Mouse (Mus musculus): ENCODE measurements around the gene Ube2l6. TPM values are rescaled to one million over a fixed set of nuclear protein-coding genes. Genes with fewer than 3 reads are reported as not detected.

Gene Ube2l6
- polyA plus RNA-seq, 1 experiment from 2014 or later: 67.7 TPM

DNA sequence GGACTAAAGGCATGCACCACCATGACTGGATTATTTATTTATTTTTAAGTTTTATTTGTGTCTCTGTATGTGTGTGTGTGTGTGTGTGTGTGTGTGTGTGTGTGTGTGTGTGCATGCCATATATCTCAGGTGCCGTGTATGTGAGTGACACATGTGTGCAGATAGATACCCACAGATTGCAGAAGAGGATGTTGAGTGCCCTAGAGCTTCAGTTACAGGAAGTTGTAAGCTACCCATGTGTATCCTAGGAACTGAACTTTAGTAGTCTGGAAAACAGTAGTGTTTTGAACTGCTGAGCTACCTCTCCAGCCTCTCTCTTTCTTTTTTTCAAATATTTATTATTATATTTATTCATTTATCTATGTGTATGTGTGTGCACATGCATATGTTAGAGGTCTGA, 15.3 kb upstream of the Ube2l6 start:
- H3K27me3 ChIP-seq (ENCODE audit: control insufficient read depth, insufficient read depth, low read length): no peaks in the 10 kb centered on the region
- H3K4me3 ChIP-seq (replicated peaks; ENCODE audit: low read length): no peak overlapping the region
- H3K9me3 ChIP-seq (replicated peaks; ENCODE audit: control insufficient read depth, low read length): no peaks in the 10 kb centered on the region
- no peak for ATAC-seq (ENCODE audit: insufficient read depth, low FRiP score)
- H3K9ac ChIP-seq (ENCODE audit: low read length): no peak overlapping the region
- H3K27ac ChIP-seq (ENCODE audit: low read length): peak overlapping the region; percentile 76
- peaks cover 4% of the 10 kb centered on the region; the same call in 1 of the 2 replicates for H3K4me1 ChIP-seq (ENCODE audit: control insufficient read depth, insufficient read depth, low read length)
- WGBS: 84% methylated on average over 1 of the region's 1 CpGs
- H3K36me3 ChIP-seq (ENCODE audit: control insufficient read depth, insufficient read depth, low read length): no peaks in the 10 kb centered on the region
- no peak overlapping the region for H3K4me2 ChIP-seq (ENCODE audit: low read depth, low read length)

DNA sequence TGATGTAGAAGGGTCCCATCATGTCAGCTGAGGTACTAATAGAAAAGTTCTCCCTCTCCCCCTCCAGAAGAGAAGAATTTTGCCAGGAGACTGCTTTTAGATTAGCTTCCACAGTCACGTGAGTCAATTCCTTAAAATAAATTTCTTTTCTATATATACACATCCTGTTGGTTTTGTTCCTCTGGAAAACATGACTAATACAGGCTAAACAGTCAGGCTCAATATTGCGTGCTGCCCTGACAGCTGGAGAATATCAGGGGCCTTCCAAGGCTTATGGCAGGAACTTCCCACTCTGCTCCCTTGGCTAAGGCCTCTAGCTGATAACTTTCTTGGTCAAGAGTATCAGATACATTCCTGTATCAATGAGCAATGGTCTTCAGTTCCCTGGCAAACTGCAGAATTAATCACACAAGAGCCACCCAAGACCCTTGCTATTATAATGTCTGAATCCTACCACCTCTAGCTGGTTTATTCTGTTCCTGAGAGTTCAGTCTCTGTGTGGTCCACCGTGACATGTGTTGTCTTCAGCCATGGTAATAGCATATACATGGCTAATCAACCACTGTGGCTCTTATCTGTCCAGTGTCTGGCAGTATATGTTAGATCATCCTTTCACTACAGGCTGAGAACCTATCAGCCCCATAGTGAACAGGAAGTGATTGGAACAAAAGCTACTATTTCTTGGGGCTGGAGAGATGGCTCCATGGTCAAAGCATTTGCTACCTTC, 14.6 kb upstream of the Ube2l6 start:
- H3K4me2 ChIP-seq (ENCODE audit: low read depth, low read length): no peak overlapping the region
- H3K4me1 ChIP-seq (ENCODE audit: control insufficient read depth, insufficient read depth, low read length): peaks cover 4% of the 10 kb centered on the region; the same call in 1 of the 2 replicates
- no peaks in the 10 kb centered on the region for H3K9me3 ChIP-seq (replicated peaks; ENCODE audit: control insufficient read depth, low read length)
- H3K4me3 ChIP-seq (replicated peaks; ENCODE audit: low read length): no peak overlapping the region
- no peaks in the 10 kb centered on the region for H3K36me3 ChIP-seq (ENCODE audit: control insufficient read depth, insufficient read depth, low read length)
- ATAC-seq (ENCODE audit: insufficient read depth, low FRiP score): peak; percentile 80
- WGBS: 48% methylated on average over 3 of the region's 3 CpGs
- no peaks in the 10 kb centered on the region for H3K27me3 ChIP-seq (ENCODE audit: control insufficient read depth, insufficient read depth, low read length)
- no peak overlapping the region for H3K9ac ChIP-seq (ENCODE audit: low read length)
- peak overlapping the region; percentile 76 for H3K27ac ChIP-seq (ENCODE audit: low read length)

DNA sequence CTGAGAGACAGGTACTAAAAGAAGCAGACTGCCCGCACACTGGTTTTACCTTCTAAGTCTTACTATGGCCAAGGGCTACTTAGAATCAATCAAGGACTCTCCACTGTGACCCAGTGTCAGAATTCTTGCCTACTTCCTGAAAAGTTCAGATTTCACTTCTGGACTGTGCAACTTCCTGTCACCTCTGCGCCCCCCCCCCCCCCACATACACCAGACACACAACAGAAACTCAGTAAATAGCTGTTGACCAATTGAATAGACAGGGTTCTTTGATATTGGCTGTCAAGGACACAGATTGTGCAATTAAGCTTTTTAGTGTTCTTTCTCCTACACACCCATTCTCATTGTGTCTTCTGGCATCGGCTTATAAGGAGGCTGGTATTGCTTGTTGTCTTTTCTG, 10.3 kb upstream of the Ube2l6 start:
- Histone ChIP-seq H3K36me3 (ENCODE audit: control insufficient read depth, insufficient read depth, low read length) (no peaks in the 10 kb centered on the region), H3K4me3 (replicated peaks; ENCODE audit: low read length) (no peak overlapping the region), H3K4me2 (ENCODE audit: low read depth, low read length) (no peak overlapping the region), H3K27me3 (ENCODE audit: control insufficient read depth, insufficient read depth, low read length) (no peaks in the 10 kb centered on the region), H3K9me3 (replicated peaks; ENCODE audit: control insufficient read depth, low read length) (no peaks in the 10 kb centered on the region), H3K9ac (ENCODE audit: low read length) (no peak overlapping the region), H3K27ac (ENCODE audit: low read length) (no peak overlapping the region; the same call in 1 of the 2 replicates), H3K4me1 (ENCODE audit: control insufficient read depth, insufficient read depth, low read length) (peaks cover 4% of the 10 kb centered on the region; the same call in 1 of the 2 replicates)
- no peak for ATAC-seq (ENCODE audit: insufficient read depth, low FRiP score)
- 70% methylated on average over 3 of the region's 3 CpGs for WGBS

DNA sequence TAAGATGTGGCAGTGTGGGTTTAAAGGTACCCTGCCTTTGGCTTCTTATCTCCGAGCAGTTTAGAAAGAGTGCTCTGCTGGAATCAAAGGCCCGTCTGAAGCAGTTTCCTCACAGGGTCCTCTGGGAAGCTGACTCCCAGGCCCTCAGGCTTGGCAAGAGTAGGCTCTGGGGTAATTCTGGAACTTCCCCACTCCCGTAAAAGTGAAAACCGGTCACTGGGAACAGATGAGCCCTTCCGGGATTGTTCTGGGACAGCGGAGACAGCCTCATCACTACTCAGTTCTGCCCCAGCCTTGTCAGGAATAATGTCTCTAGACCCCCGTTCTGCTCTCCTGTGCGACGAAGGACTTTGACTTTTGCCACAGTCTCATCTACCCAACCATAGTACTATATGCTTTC, 8.2 kb upstream of the Ube2l6 start:
- Histone ChIP-seq H3K4me2 (ENCODE audit: low read depth, low read length) (no peak overlapping the region), H3K36me3 (ENCODE audit: control insufficient read depth, insufficient read depth, low read length) (no peaks in the 10 kb centered on the region), H3K9me3 (replicated peaks; ENCODE audit: control insufficient read depth, low read length) (peaks cover 3% of the 10 kb centered on the region; the same call in 1 of the 2 replicates), H3K4me3 (replicated peaks; ENCODE audit: low read length) (no peak overlapping the region), H3K4me1 (ENCODE audit: control insufficient read depth, insufficient read depth, low read length) (no peaks in the 10 kb centered on the region), H3K27ac (ENCODE audit: low read length) (no peak overlapping the region), H3K27me3 (ENCODE audit: control insufficient read depth, insufficient read depth, low read length) (no peaks in the 10 kb centered on the region), H3K9ac (ENCODE audit: low read length) (no peak overlapping the region)
- no peak for ATAC-seq (ENCODE audit: insufficient read depth, low FRiP score)
- WGBS: 56% methylated on average over 9 of the region's 9 CpGs

DNA sequence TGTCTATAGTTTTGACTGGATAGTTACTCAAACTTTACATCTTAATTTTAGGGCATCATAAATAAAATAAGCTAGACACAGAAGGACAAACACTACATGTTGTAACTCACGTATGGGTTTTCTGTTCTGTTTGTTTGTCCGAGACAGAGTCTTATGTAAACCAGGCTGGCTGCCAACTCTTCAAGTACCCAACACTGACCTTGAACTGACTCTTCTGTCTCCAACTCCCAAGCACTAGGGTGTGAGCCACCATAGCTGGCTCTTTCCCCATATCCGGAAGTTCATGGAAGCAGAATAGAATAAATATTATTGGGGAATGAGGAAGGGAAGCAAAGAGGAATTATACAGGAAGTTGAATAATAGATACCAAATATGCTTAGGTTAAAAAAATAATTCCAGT, 6.1 kb upstream of the Ube2l6 start:
- H3K4me3 ChIP-seq (replicated peaks; ENCODE audit: low read length): no peak overlapping the region
- H3K4me2 ChIP-seq (ENCODE audit: low read depth, low read length): no peak overlapping the region
- ATAC-seq (ENCODE audit: insufficient read depth, low FRiP score): no peak
- H3K36me3 ChIP-seq (ENCODE audit: control insufficient read depth, insufficient read depth, low read length): no peaks in the 10 kb centered on the region
- H3K9me3 ChIP-seq (replicated peaks; ENCODE audit: control insufficient read depth, low read length): peaks cover 3% of the 10 kb centered on the region; the same call in 1 of the 2 replicates
- no peak overlapping the region for H3K9ac ChIP-seq (ENCODE audit: low read length)
- H3K27me3 ChIP-seq (ENCODE audit: control insufficient read depth, insufficient read depth, low read length): no peaks in the 10 kb centered on the region
- H3K4me1 ChIP-seq (ENCODE audit: control insufficient read depth, insufficient read depth, low read length): no peaks in the 10 kb centered on the region
- WGBS: 56% methylated on average over 3 of the region's 3 CpGs
- no peak overlapping the region for H3K27ac ChIP-seq (ENCODE audit: low read length)

DNA sequence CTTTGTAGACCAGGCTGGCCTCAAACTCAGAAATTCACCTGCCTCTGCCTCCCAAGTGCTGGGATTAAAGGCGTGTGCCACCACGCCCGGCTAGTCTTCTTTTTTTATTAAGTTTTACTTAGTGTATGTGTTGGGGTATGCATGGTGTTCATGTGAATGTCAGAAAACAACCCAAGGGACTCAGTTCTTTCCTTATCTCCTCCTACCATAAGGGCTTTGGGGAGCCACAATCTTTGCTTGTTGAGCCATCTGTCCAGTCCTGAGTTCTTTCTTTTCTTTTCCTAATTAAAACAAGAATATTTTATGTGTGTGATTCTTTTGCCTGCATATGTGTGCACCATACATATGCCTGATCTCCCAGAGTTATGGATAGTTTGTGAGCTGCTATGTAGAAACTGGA, 5.5 kb upstream of the Ube2l6 start:
- peaks cover 3% of the 10 kb centered on the region; the same call in 1 of the 2 replicates for H3K9me3 ChIP-seq (replicated peaks; ENCODE audit: control insufficient read depth, low read length)
- no peaks in the 10 kb centered on the region for H3K36me3 ChIP-seq (ENCODE audit: control insufficient read depth, insufficient read depth, low read length)
- no peaks in the 10 kb centered on the region for H3K4me1 ChIP-seq (ENCODE audit: control insufficient read depth, insufficient read depth, low read length)
- H3K4me2 ChIP-seq (ENCODE audit: low read depth, low read length): no peak overlapping the region
- no peak overlapping the region for H3K4me3 ChIP-seq (replicated peaks; ENCODE audit: low read length)
- no peak for ATAC-seq (ENCODE audit: insufficient read depth, low FRiP score)
- H3K27me3 ChIP-seq (ENCODE audit: control insufficient read depth, insufficient read depth, low read length): no peaks in the 10 kb centered on the region
- WGBS: 84% methylated on average over 3 of the region's 3 CpGs
- H3K9ac ChIP-seq (ENCODE audit: low read length): no peak overlapping the region
- H3K27ac ChIP-seq (ENCODE audit: low read length): no peak overlapping the region

DNA sequence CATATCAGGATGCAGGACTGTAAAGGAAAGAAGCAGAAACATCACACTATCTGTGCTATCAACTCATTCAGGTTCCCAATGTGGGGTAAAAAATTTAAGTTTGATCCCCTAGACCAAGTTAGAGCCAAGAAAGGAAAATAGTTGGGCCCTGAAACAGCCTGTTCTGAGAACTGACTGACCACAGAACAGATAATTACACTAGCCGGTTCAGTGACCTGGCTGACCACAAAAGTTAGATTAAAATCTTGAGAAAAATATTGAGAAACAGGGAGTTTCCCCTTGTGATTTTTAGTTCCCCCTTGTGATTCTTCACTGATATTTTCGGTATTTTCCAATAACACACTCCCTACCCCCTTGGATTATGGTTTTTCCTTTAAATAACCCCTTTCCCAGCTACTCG, 4.8 kb upstream of the Ube2l6 start:
- no peak for ATAC-seq (ENCODE audit: insufficient read depth, low FRiP score)
- Histone ChIP-seq H3K4me3 (replicated peaks; ENCODE audit: low read length) (no peak overlapping the region), H3K36me3 (ENCODE audit: control insufficient read depth, insufficient read depth, low read length) (no peaks in the 10 kb centered on the region), H3K4me1 (ENCODE audit: control insufficient read depth, insufficient read depth, low read length) (no peaks in the 10 kb centered on the region), H3K9ac (ENCODE audit: low read length) (no peak overlapping the region), H3K27me3 (ENCODE audit: control insufficient read depth, insufficient read depth, low read length) (no peaks in the 10 kb centered on the region), H3K9me3 (replicated peaks; ENCODE audit: control insufficient read depth, low read length) (peaks cover 3% of the 10 kb centered on the region; the same call in 1 of the 2 replicates), H3K27ac (ENCODE audit: low read length) (no peak overlapping the region), H3K4me2 (ENCODE audit: low read depth, low read length) (no peak overlapping the region)
- WGBS: 81% methylated on average over 3 of the region's 3 CpGs

DNA sequence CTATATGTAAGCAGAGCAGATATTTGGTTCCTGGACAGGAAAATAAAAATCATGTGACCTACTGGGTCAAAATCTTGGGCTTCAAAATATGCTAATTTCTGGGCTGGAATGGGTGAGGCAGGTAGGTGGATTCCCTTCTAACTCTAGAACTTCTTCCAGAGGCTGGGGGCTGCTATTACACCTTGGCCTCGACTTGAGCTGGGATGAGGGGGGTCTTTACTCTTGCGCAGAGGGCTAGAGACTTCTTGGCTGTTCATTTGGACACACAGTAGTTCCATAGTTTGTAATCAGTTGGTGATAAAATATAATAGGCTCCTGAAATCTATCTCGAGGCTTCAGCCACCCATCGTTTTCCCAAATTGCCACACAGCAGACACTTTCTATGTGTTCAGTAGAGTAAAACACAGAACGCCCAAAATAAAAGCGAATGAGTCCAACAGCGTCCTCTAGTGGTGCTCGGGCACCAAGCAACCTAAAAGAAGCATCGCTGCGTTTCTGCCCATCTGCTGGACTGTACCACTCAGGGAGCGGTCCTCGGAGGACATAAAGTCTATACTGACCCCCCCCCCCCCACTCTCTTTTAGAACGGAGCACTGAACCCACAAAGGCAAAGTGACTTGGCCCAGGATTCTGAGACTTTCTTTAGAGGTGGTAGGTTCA, 665 bp upstream of the Ube2l6 start:
- H3K4me3 ChIP-seq (replicated peaks; ENCODE audit: low read length): peak overlapping the region; percentile 52
- H3K4me1 ChIP-seq (ENCODE audit: control insufficient read depth, insufficient read depth, low read length): peaks cover 4% of the 10 kb centered on the region; the same call in 1 of the 2 replicates
- peak overlapping the region; percentile 80 for H3K4me2 ChIP-seq (ENCODE audit: low read depth, low read length)
- H3K27me3 ChIP-seq (ENCODE audit: control insufficient read depth, insufficient read depth, low read length): no peaks in the 10 kb centered on the region
- 11% methylated on average over 13 of the region's 13 CpGs for WGBS
- peak overlapping the region; percentile 66 for H3K27ac ChIP-seq (ENCODE audit: low read length)
- peak; percentile 63; the same call in 1 of the 2 replicates for ATAC-seq (ENCODE audit: insufficient read depth, low FRiP score)
- H3K9ac ChIP-seq (ENCODE audit: low read length): peak overlapping the region; percentile 77
- H3K36me3 ChIP-seq (ENCODE audit: control insufficient read depth, insufficient read depth, low read length): no peaks in the 10 kb centered on the region
- H3K9me3 ChIP-seq (replicated peaks; ENCODE audit: control insufficient read depth, low read length): peaks cover 3% of the 10 kb centered on the region; the same call in 1 of the 2 replicates

DNA sequence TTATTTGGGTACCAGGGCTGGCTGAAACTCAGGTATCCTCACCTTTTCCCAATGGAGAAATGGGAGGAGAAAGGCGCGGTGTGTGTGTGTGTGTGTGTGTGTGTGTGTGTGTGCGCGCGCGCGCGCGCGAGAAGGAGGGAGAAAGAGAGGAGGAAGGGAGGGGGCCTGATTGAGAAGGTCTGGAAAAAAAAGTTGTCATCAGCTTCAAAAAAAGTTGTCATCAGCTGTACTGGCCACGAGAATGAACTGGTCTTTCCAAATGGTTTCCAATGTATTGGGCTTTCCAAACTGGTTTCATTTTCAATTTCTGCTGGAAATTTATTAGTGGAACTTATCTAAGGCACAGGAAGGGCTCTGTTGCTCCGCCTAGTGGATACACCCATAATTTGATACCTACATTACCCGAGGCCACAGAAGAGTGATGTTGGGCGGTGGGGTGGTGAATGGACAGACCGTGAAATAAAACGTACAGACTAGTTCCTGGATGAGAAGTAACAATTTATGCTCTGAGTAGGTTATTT, 473 bp downstream of the Ube2l6 start:
- Histone ChIP-seq H3K4me2 (ENCODE audit: low read depth, low read length) (peak overlapping the region; percentile 80), H3K27me3 (ENCODE audit: control insufficient read depth, insufficient read depth, low read length) (no peaks in the 10 kb centered on the region), H3K36me3 (ENCODE audit: control insufficient read depth, insufficient read depth, low read length) (no peaks in the 10 kb centered on the region), H3K9me3 (replicated peaks; ENCODE audit: control insufficient read depth, low read length) (peaks cover 3% of the 10 kb centered on the region; the same call in 1 of the 2 replicates), H3K9ac (ENCODE audit: low read length) (peak overlapping the region; percentile 77), H3K4me3 (replicated peaks; ENCODE audit: low read length) (peak overlapping the region; percentile 52), H3K4me1 (ENCODE audit: control insufficient read depth, insufficient read depth, low read length) (peaks cover 4% of the 10 kb centered on the region; the same call in 1 of the 2 replicates), H3K27ac (ENCODE audit: low read length) (peak overlapping the region; percentile 66)
- under 1% methylated on average over 16 of the region's 16 CpGs for WGBS
- peak; percentile 75; the same call in 1 of the 2 replicates for ATAC-seq (ENCODE audit: insufficient read depth, low FRiP score)
